Mouse (Mus musculus): ENCODE data around the gene Bnip2.

Gene Bnip2

GRCm38 (mm10) chr9:70047839-70048238 is 58.6 kb downstream of the Bnip2 start:
- no peak for DNase-seq (ENCODE audit: low spot score in 2 of 2)

GRCm38 (mm10) chr9:70048280-70048679 is 59.0 kb downstream of the Bnip2 start:
- DNase-seq (ENCODE audit: low spot score in 2 of 2), result no peak

GRCm38 (mm10) chr9:70048751-70049415 is 59.6 kb downstream of the Bnip2 start:
- no peak for DNase-seq (ENCODE audit: low spot score in 2 of 2)

GRCm38 (mm10) chr9:70049416-70049783 is 60.1 kb downstream of the Bnip2 start:
- DNase-seq (ENCODE audit: low spot score in 2 of 2), result no peak

- DNase-seq (ENCODE audit: low spot score in 2 of 2), result no peak
Observed at GRCm38 (mm10) chr9:70049839-70050238, 60.6 kb downstream of the Bnip2 start.

GRCm38 (mm10) chr9:70052730-70053129 is 63.5 kb downstream of the Bnip2 start:
- DNase-seq (ENCODE audit: low spot score in 2 of 2), result no peak

- no peak for DNase-seq (ENCODE audit: low spot score in 2 of 2)
Observed at GRCm38 (mm10) chr9:70053411-70053810, 64.1 kb downstream of the Bnip2 start.

Measured in frontal cortex, postnatal 14 days (tissue).